Mouse (Mus musculus) neutrophil, adult 59 days (primary cell): ENCODE data around the gene Gm7073. TPM values are rescaled to one million over a fixed set of nuclear protein-coding genes. Genes with fewer than 3 reads are reported as not detected.

Source experiments
- total RNA-seq, 2 experiments: library from RNA; stranded (reverse); gene quantifications; 1 replicate in 1 of 2; 2 replicates in 1 of 2; pipeline ENCODE4 v1.2.4; 2023

Gm7073 gene
- not detected for total RNA-seq

DNA sequence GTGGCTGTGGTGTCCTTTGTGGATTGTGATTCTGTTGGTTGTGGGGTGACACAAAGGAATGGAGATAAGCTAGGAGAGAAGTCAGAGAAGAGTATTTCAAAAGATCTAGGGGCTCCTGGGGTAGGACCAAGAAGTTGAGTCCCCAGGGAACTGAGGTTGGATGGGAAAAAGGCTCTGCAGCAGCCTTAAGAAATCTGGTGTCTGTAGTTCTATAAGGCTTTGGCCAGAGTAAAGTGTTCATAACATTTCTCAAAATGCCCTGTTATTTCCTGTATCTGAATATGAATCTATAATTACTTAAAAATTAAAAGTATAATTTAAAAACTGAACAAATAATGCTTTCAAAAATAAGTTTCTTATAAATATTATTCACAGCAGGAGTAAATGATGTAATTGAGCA, at the start of gene Gm7073:
Gene Gm7073 (minus strand): TSS at position 101 of the 400 bp plus-strand sequence.

Other genes with a start within 250 kb of the Gm7073 start
- gene Atp11c, start 53.4 kb upstream of the Gm7073 start, total RNA-seq, result 10 to 100 TPM; 19.8 to 22.5 TPM